23 mouse cellular contexts compared by ENCODE assay signal in the genomic region with DNA sequence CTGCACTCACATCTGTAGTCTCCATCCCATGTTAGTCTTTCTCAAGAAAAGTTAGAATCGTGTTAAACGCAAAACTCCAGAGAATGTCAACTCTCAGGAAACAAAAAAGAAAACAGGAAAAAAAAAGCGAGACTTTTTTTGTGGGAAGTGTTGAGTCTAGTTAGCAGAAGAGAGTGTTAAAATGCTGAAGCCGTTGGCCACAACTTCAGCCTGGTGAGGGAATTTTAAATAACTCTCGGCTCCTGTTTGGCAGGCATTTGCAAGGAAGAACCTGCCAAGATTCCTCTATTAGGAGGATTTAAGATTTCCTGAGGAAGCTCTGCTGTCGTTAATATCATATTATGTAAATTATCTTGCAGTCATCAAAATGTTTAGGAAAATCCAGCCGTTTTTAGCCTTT.
DNase-seq lines count a peak whose midpoint lies in the region; ATAC-seq and TF ChIP-seq lines count a peak whose summit lies in the region.
"Had no signal": no experiment of that assay in that cellular context is flagged by ENCODE, and none has a peak within 500 bp of the region (broad histone marks: within the 10 kb centered on the region; RNA-seq: fewer than 3 reads in every experiment).

No protein-coding gene starts in this region.

- no peak overlapping the region for H3K4me3 ChIP-seq in kidney, adult 2 months (ENCODE audit: insufficient read depth, low read depth, low read length)
- no peak overlapping the region for H3K4me3 ChIP-seq in kidney, embryonic 16.5 days (ENCODE audit: low read length)
- no peak overlapping the region for H3K4me3 ChIP-seq in limb, embryonic 14.5 days (replicated peaks; ENCODE audit: low read length)
- H3K4me3 ChIP-seq in limb, embryonic 10.5 days = no peak overlapping the region
- H3K4me3 ChIP-seq: embryonic facial prominence, embryonic 13.5 days; heart, embryonic 15.5 days; layer of hippocampus, adult 2 months; limb, embryonic 12.5 days; liver, embryonic 13.5 days; midbrain, embryonic 10.5 days had no signal

- no peak overlapping the region for H3K4me2 ChIP-seq in kidney, embryonic 16.5 days (replicated peaks; ENCODE audit: low read depth, low read length)
- H3K4me2 ChIP-seq in limb, embryonic 14.5 days (replicated peaks; ENCODE audit: low read depth, low read length, severe bottlenecking) = no peak overlapping the region
- H3K4me2 ChIP-seq: embryonic facial prominence, embryonic 13.5 days; heart, embryonic 15.5 days; limb, embryonic 12.5 days; liver, embryonic 13.5 days had no signal

- no peaks in the 10 kb centered on the region for H3K9me3 ChIP-seq in kidney, embryonic 16.5 days (ENCODE audit: low read length)
- H3K9me3 ChIP-seq in limb, embryonic 14.5 days (ENCODE audit: control insufficient read depth, low read length) = no peaks in the 10 kb centered on the region
- no peaks in the 10 kb centered on the region for H3K9me3 ChIP-seq in limb, embryonic 10.5 days (replicated peaks)
- H3K9me3 ChIP-seq: embryonic facial prominence, embryonic 13.5 days; heart, embryonic 15.5 days; limb, embryonic 12.5 days; liver, embryonic 13.5 days; midbrain, embryonic 10.5 days had no signal

- TF ChIP-seq CTCF in kidney, adult 2 months (conservative IDR thresholded peaks at IDR 0.05; ENCODE audit: insufficient read depth, insufficient read length, low read depth, low read length) = no peak

- no peak overlapping the region for H3K9ac ChIP-seq in kidney, embryonic 16.5 days (replicated peaks; ENCODE audit: low read length)
- no peak overlapping the region for H3K9ac ChIP-seq in limb, embryonic 14.5 days (ENCODE audit: low read depth, low read length, severe bottlenecking)
- H3K9ac ChIP-seq: embryonic facial prominence, embryonic 13.5 days; heart, embryonic 15.5 days; limb, embryonic 12.5 days; liver, embryonic 13.5 days had no signal

- WGBS in kidney, adult 2 months = 39% methylated on average over 7 of the region's 7 CpGs
- 53% methylated on average over 7 of the region's 7 CpGs for WGBS in kidney, embryonic 16.5 days
- WGBS in limb, embryonic 14.5 days = 62% methylated on average over 7 of the region's 7 CpGs
- WGBS in limb, embryonic 10.5 days = 87% methylated on average over 7 of the region's 7 CpGs

- intact Hi-C loops in left cerebral cortex, postnatal 14 days (cut with DNase I) = no loop called here

- DNase-seq in kidney, adult 2 months = peak; percentile 19
- peak; percentile 5 for DNase-seq in limb, embryonic 14.5 days (ENCODE audit: low spot score)
- no peak for DNase-seq in limb, embryonic 10.5 days (ENCODE audit: low spot score)
- DNase-seq in left cerebral cortex, postnatal 14 days (ENCODE audit: low spot score in 2 of 2) = peak; percentile 22 to 30
- DNase-seq in right cerebral cortex, postnatal 36 days (ENCODE audit: low spot score in 2 of 2) = peak; percentile 6 to 14
- no peak for DNase-seq in thymus, postnatal 25 days
- DNase-seq: adrenal gland, postnatal 10 days; cerebellum, adult 11 months; cerebellum, postnatal 14 days; gastrocnemius, postnatal 36 days; heart, postnatal 4 days; liver, embryonic 13.5 days; retina, postnatal 1 day had no signal

- no peak for TF ChIP-seq POLR2A in kidney, adult 2 months (IDR thresholded peaks at IDR 0.05; ENCODE audit: low read depth, low read length)
- TF ChIP-seq POLR2A in limb, embryonic 14.5 days (IDR thresholded peaks at IDR 0.05; ENCODE audit: borderline replicate concordance, extremely low read depth, insufficient read depth, insufficient read length) = no peak

- no peak for ATAC-seq in kidney, embryonic 16.5 days (ENCODE audit: low FRiP score, low TSS enrichment)
- ATAC-seq in limb, embryonic 14.5 days (ENCODE audit: low FRiP score, low read depth) = no peak
- ATAC-seq: hindbrain, embryonic 16.5 days; intestine, postnatal 0 days; Patski had no signal

- H3K4me1 ChIP-seq in kidney, adult 2 months (ENCODE audit: control insufficient read depth, insufficient read depth, low read length) = no peaks in the 10 kb centered on the region
- H3K4me1 ChIP-seq in kidney, embryonic 16.5 days (ENCODE audit: insufficient read depth, low read length) = no peaks in the 10 kb centered on the region
- H3K4me1 ChIP-seq in limb, embryonic 14.5 days (ENCODE audit: control insufficient read depth, insufficient read depth, low read length) = no peaks in the 10 kb centered on the region
- H3K4me1 ChIP-seq in limb, embryonic 10.5 days = no peaks in the 10 kb centered on the region
- H3K4me1 ChIP-seq: embryonic facial prominence, embryonic 13.5 days; heart, embryonic 15.5 days; limb, embryonic 12.5 days; liver, embryonic 13.5 days; midbrain, embryonic 10.5 days had no signal

- no peaks in the 10 kb centered on the region for H3K36me3 ChIP-seq in kidney, adult 2 months (ENCODE audit: control insufficient read depth, insufficient read depth, low read length)
- no peaks in the 10 kb centered on the region for H3K36me3 ChIP-seq in kidney, embryonic 16.5 days (ENCODE audit: insufficient read depth, low read length)
- H3K36me3 ChIP-seq in limb, embryonic 14.5 days (ENCODE audit: control insufficient read depth, insufficient read depth, low read length) = no peaks in the 10 kb centered on the region
- no peaks in the 10 kb centered on the region for H3K36me3 ChIP-seq in limb, embryonic 10.5 days
- H3K36me3 ChIP-seq: embryonic facial prominence, embryonic 13.5 days; heart, embryonic 15.5 days; limb, embryonic 12.5 days; liver, embryonic 13.5 days; midbrain, embryonic 10.5 days had no signal

- no peaks in the 10 kb centered on the region for H3K27me3 ChIP-seq in kidney, adult 2 months (replicated peaks; ENCODE audit: control insufficient read depth, insufficient read depth, low read length)
- no peaks in the 10 kb centered on the region for H3K27me3 ChIP-seq in kidney, embryonic 16.5 days (ENCODE audit: insufficient read depth, low read length)
- no peaks in the 10 kb centered on the region for H3K27me3 ChIP-seq in limb, embryonic 14.5 days (ENCODE audit: control insufficient read depth, insufficient read depth, low read length)
- no peaks in the 10 kb centered on the region for H3K27me3 ChIP-seq in limb, embryonic 10.5 days (ENCODE audit: low read depth, poor library complexity, severe bottlenecking)
- H3K27me3 ChIP-seq: embryonic facial prominence, embryonic 13.5 days; heart, embryonic 15.5 days; limb, embryonic 12.5 days; liver, embryonic 13.5 days; Patski had no signal

- no peak overlapping the region for H3K27ac ChIP-seq in kidney, adult 2 months (ENCODE audit: insufficient read depth, low read depth, low read length)
- H3K27ac ChIP-seq in kidney, embryonic 16.5 days (ENCODE audit: low read length) = no peak overlapping the region
- no peak overlapping the region for H3K27ac ChIP-seq in limb, embryonic 14.5 days (replicated peaks; ENCODE audit: low read depth, low read length)
- H3K27ac ChIP-seq in limb, embryonic 10.5 days = no peak overlapping the region
- H3K27ac ChIP-seq: embryonic facial prominence, embryonic 13.5 days; heart, embryonic 15.5 days; layer of hippocampus, adult 2 months; limb, embryonic 12.5 days; liver, embryonic 13.5 days; macrophage; midbrain, embryonic 10.5 days had no signal

Comparison
In these comparisons a context has a peak if more than half of its experiments do, and no peak if none do; other contexts are left out.
1. DNase-seq: peak in kidney, adult 2 months (single experiment), limb, embryonic 14.5 days (single experiment), left cerebral cortex, postnatal 14 days (2 of 2) and right cerebral cortex, postnatal 36 days (2 of 2); none in limb, embryonic 10.5 days (single experiment) and thymus, postnatal 25 days (single experiment).